Mouse (Mus musculus) intestine, postnatal 0 days (tissue): ENCODE data around the gene Ube3c. TPM values are rescaled to one million over a fixed set of nuclear protein-coding genes. Genes with fewer than 3 reads are reported as not detected.

Experiments
- ATAC-seq: fragments of 200-750 bp; cut with Nextera tagmentation; 2 replicates; pipeline ENCODE4 v1.8.0; 2017; ENCODE audit warnings: mild to moderate bottlenecking, moderate TSS enrichment, moderate library complexity
- H3K27ac ChIP-seq: fragments of 300-500 bp; sonication (generic); 2 replicates; pipeline ENCODE4 v1.5.1; 2014; ENCODE audit warnings: mild to moderate bottlenecking, low read depth, low read length, moderate library complexity
- H3K27me3 ChIP-seq: fragments of 300-500 bp; sonication (generic); replicated peaks from 2 replicates; pipeline ENCODE4 v1.6.1; 2014; ENCODE audit warnings: low read length, mixed read lengths; ENCODE audit not compliant: control insufficient read depth, insufficient read depth
- H3K36me3 ChIP-seq: fragments of 300-500 bp; sonication (generic); 2 replicates; pipeline ENCODE4 v1.6.1; 2014; ENCODE audit warnings: mild to moderate bottlenecking, moderate library complexity; ENCODE audit not compliant: control insufficient read depth, insufficient read depth
- H3K4me1 ChIP-seq: fragments of 300-500 bp; sonication (generic); replicated peaks from 2 replicates; pipeline ENCODE4 v1.6.1; 2014; ENCODE audit warnings: antibody characterized with exemption, low read length, mixed read lengths; ENCODE audit not compliant: control insufficient read depth, insufficient read depth
- H3K4me2 ChIP-seq: fragments of 300-500 bp; sonication (generic); replicated peaks from 2 replicates; pipeline ENCODE4 v1.6.1; 2014; ENCODE audit warnings: low read depth, mild to moderate bottlenecking, moderate library complexity
- H3K4me3 ChIP-seq: fragments of 300-500 bp; sonication (generic); 2 replicates; pipeline ENCODE4 v1.5.1; 2014; ENCODE audit warnings: low read depth, low read length
- H3K9ac ChIP-seq: fragments of 300-500 bp; sonication (generic); 2 replicates; pipeline ENCODE4 v1.6.1; 2014; ENCODE audit warnings: mild to moderate bottlenecking, low read depth, low read length
- H3K9me3 ChIP-seq: fragments of 300-500 bp; sonication (generic); 2 replicates; pipeline ENCODE4 v1.6.1; 2016; ENCODE audit warnings: mixed run types; ENCODE audit not compliant: control insufficient read depth
- CTCF ChIP-seq: sonication (generic); IDR thresholded peaks from 2 replicates; pipeline ENCODE4 v1.5.1; 2016; ENCODE audit warnings: low read depth, mild to moderate bottlenecking, control low read depth, antibody characterized with exemption, moderate library complexity
- WGBS: fragments of 180-500 bp; shearing (Covaris S2); extraction: QIAGEN DNeasy Blood & Tissue Kit; methylation state at CpG from one replicate; pipeline ENCODE4 v1.1.7; 2014; 5-methylcytosine and 5-hydroxymethylcytosine counted together
- polyA plus RNA-seq: library from polyadenylated mRNA; unstranded; fragments of >200 nt; fragmentation: Nextera tagmentation; extraction: Ambion mirVana; gene quantifications from 2 replicates; pipeline ENCODE4 v1.2.1, GENCODE M21; 2015

Ube3c gene
- polyA plus RNA-seq, 1 experiment from 2014 or later, result 11.7 TPM

DNA sequence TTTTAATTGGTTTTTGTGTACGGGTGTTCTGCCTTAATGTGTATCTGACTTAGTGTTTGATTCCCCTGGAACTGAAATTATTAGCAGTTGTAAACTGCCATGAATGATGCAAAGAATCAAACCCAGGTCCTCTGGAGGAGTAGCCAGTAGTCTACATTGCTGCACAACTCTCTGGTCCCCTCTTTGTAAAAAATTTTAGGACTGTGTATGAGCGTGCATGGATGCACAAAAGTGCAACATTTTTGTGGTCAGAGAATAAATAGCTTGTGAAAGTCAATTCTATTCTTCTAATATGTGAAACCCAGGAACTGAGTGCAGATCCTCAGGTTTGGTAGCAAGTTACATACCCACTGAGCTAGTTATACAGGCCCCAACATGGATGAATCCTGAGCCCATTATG is 96.3 kb downstream of the Ube3c start:
- no peak for ATAC-seq
- Histone ChIP-seq H3K27me3 (no peaks in the 10 kb centered on the region), H3K9me3 (no peaks in the 10 kb centered on the region), H3K4me2 (no peak overlapping the region), H3K36me3 (peaks cover 44% of the 10 kb centered on the region), H3K4me3 (no peak overlapping the region), H3K9ac (no peak overlapping the region), H3K27ac (no peak overlapping the region), H3K4me1 (no peaks in the 10 kb centered on the region)
- TF ChIP-seq CTCF, result no peak
- 96% methylated on average over 2 of the region's 2 CpGs for WGBS

DNA sequence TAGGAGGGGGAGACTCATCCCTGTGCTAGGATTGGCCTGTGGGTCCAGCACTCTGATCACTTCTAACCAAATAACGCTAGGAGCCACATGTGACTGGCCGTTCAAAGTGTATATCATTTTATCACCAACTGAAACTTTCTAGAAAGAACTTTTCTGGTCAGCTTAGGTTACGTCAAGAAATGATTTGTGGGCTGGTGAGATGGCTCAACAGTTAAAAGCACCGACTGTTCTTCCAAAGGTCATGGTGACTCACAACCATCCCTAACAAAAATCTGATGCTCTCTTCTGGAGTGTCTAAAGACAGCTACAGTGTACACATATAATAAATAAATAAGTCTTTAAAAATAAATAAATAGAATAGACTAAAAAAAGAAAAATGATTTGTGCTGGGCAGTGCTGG is 103.5 kb downstream of the Ube3c start:
- Histone ChIP-seq H3K9ac (no peak overlapping the region), H3K27ac (no peak overlapping the region), H3K36me3 (peaks cover 64% of the 10 kb centered on the region), H3K4me2 (no peak overlapping the region), H3K9me3 (no peaks in the 10 kb centered on the region), H3K4me1 (no peaks in the 10 kb centered on the region), H3K4me3 (no peak overlapping the region), H3K27me3 (no peaks in the 10 kb centered on the region)
- TF ChIP-seq CTCF, result no peak
- WGBS, result 60% methylated on average over 4 of the region's 4 CpGs
- ATAC-seq, result no peak

DNA sequence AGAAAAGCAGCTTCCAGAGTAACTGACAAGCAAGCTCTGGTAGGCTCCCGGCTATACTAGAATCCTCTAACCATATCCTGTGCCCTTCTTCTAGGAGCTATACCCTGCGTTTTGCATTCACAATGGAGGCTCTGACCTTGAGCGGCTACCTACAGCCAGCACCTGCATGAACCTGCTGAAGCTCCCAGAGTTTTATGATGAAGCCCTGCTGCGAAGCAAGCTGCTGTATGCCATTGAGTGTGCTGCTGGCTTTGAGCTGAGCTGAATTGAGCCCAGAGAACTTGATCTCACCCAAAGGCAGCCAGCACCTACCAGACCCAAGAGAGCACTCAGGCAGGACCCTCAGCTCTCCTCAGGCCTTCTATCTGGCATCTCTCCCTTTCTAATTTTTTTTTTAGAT is 105.3 kb downstream of the Ube3c start:
- Histone ChIP-seq H3K4me1 (no peaks in the 10 kb centered on the region), H3K9me3 (no peaks in the 10 kb centered on the region), H3K27me3 (no peaks in the 10 kb centered on the region), H3K36me3 (peaks cover 52% of the 10 kb centered on the region), H3K4me2 (no peak overlapping the region), H3K27ac (no peak overlapping the region), H3K4me3 (no peak overlapping the region), H3K9ac (no peak overlapping the region)
- no peak for ATAC-seq
- TF ChIP-seq CTCF, result no peak
- WGBS, result 93% methylated on average over 4 of the region's 4 CpGs

DNA sequence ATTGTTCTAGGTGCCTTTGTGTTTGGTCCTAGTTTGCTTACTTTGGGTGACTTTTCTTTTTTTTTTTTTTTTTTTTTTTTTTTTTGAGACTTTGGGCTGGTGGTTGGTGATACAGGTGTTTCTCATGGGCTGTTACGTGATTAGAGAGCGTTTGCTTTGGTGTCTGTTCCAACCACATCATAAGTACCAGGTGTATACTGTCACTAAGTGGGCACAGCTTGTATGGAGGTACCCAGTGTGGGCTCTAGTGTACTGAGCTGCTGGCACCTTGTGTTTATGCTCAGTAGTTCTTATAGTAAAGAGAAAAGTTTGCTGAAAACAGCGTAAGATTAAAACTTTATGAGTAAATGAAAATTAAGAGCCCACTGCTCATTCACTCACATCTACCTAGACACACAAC is 107.4 kb downstream of the Ube3c start:
- no peaks in the 10 kb centered on the region for H3K27me3 ChIP-seq
- no peaks in the 10 kb centered on the region for H3K9me3 ChIP-seq
- H3K9ac ChIP-seq, result no peak overlapping the region
- H3K4me1 ChIP-seq, result no peaks in the 10 kb centered on the region
- 91% methylated on average over 3 of the region's 3 CpGs for whole genome bisulfite sequencing
- H3K27ac ChIP-seq, result no peak overlapping the region
- H3K4me3 ChIP-seq, result no peak overlapping the region
- peaks cover 43% of the 10 kb centered on the region for H3K36me3 ChIP-seq
- no peak overlapping the region for H3K4me2 ChIP-seq
- no peak for TF ChIP-seq CTCF
- no peak for ATAC-seq

DNA sequence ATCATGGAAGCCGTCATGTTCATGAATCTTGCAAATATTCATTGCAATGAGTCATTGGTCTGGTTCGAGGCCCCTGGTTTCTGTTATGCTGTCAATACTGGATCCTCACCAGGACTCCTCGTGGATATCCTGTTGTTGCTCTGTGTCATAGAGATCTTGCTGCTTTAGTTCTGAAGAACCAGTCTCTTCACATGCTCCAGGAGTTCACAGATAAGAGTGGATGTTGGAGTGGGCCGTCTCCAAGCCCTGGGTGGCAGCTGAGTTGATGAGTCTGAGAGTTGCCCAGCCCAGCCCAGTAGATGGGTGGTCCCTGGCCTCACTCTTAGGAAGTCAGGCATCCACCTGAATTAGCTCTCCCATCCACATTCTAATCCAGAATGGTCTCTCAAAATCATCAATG is 116.0 kb downstream of the Ube3c start:
- Histone ChIP-seq H3K4me3 (no peak overlapping the region), H3K36me3 (0 out of 2 replicates have a peak, but pooled peaks cover under 1% of the 10 kb centered on the region), H3K27me3 (no peaks in the 10 kb centered on the region), H3K27ac (no peak overlapping the region), H3K9ac (no peak overlapping the region), H3K9me3 (no peaks in the 10 kb centered on the region), H3K4me2 (no peak overlapping the region), H3K4me1 (no peaks in the 10 kb centered on the region)
- ATAC-seq, result no peak
- TF ChIP-seq CTCF, result no peak
- WGBS, result 73% methylated on average over 4 of the region's 4 CpGs

DNA sequence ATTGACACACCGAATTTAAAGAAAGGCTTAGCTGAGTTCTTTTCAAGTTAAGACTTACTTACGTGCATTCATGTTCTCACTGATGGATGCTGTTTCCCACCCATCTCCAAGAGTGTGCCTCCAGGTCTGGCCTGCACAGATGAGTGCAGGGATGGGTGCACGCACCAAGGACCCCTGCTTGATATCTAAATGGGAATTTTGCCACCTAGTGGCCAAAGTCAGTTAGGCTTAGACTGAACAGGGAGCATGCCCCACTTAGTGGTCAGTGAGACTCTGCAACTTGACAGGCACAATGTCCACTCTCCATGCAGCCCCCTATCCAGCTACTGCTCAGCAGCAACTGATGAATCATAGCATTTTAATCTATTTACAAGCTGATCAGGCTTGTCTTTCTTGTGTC is 118.6 kb downstream of the Ube3c start:
- Histone ChIP-seq H3K4me3 (no peak overlapping the region), H3K4me1 (no peaks in the 10 kb centered on the region), H3K9me3 (no peaks in the 10 kb centered on the region), H3K36me3 (no peaks in the 10 kb centered on the region), H3K4me2 (no peak overlapping the region), H3K27ac (no peak overlapping the region), H3K9ac (no peak overlapping the region), H3K27me3 (no peaks in the 10 kb centered on the region)
- peak; percentile 82 for TF ChIP-seq CTCF
- no peak for ATAC-seq
- WGBS, result 65% methylated on average over 3 of the region's 3 CpGs

DNA sequence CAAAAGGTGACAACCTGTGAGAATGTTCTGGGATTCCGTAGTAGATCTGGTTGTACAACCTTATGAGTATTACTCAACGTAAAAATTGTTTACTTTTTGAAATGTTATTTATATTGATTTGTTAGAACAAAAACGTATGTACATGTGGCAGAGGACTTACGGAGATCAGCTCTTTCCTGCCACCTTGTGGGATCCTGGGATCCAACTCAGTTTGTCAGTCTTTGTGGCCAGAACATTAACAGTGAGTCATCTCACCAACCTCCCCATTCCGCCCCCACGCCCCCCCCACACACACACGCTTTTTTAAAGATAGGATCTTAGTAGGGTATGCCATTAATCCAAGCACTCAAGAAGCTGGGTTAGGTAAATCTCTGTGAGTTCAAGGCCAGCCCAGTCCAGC is 119.3 kb downstream of the Ube3c start:
- no peaks in the 10 kb centered on the region for H3K4me1 ChIP-seq
- 45% methylated on average over 7 of the region's 7 CpGs for WGBS
- no peak overlapping the region for H3K4me2 ChIP-seq

More for the DNA sequence above, 119.3 kb downstream of the Ube3c start:
- H3K4me3 ChIP-seq, result no peak overlapping the region
- no peak overlapping the region for H3K9ac ChIP-seq
- H3K27ac ChIP-seq, result no peak overlapping the region
- no peaks in the 10 kb centered on the region for H3K27me3 ChIP-seq
- TF ChIP-seq CTCF, result peak; percentile 53
- H3K9me3 ChIP-seq, result no peaks in the 10 kb centered on the region
- no peak for ATAC-seq
- no peaks in the 10 kb centered on the region for H3K36me3 ChIP-seq
